Mouse (Mus musculus) stomach, embryonic 14.5 days (tissue): ENCODE data around the gene Cltc. TPM values are rescaled to one million over a fixed set of nuclear protein-coding genes. Genes with fewer than 3 reads are reported as not detected.

ENCODE experiments used
- ATAC-seq: fragments of 200-750 bp; cut with Nextera tagmentation; 2 replicates; pipeline ENCODE4 v1.8.0; 2017; ENCODE audit warnings: low read depth, moderate TSS enrichment; ENCODE audit not compliant: insufficient number of reproducible peaks, insufficient read depth, low FRiP score
- H3K27ac ChIP-seq: fragments of 300-500 bp; sonication (generic); 2 replicates; pipeline ENCODE4 v1.5.1; 2014; ENCODE audit warnings: mild to moderate bottlenecking, low read length, moderate library complexity, mixed read lengths
- H3K27me3 ChIP-seq: fragments of 300-500 bp; sonication (generic); 2 replicates; pipeline ENCODE4 v1.6.1; 2014; ENCODE audit warnings: low read length, control low read depth, mixed read lengths; ENCODE audit not compliant: control insufficient read depth, insufficient read depth
- H3K36me3 ChIP-seq: fragments of 300-500 bp; sonication (generic); 2 replicates; pipeline ENCODE4 v1.6.1; 2014; ENCODE audit warnings: mild to moderate bottlenecking, control low read depth, low read length, moderate library complexity, mixed read lengths; ENCODE audit not compliant: control insufficient read depth, insufficient read depth
- H3K4me1 ChIP-seq: fragments of 300-500 bp; sonication (generic); 2 replicates; pipeline ENCODE4 v1.6.1; 2014; ENCODE audit warnings: low read length, control low read depth, mixed read lengths; ENCODE audit not compliant: control insufficient read depth, insufficient read depth
- H3K4me2 ChIP-seq: fragments of 300-500 bp; sonication (generic); replicated peaks from 2 replicates; pipeline ENCODE4 v1.6.1; 2014; ENCODE audit warnings: low read depth, low read length, control low read depth
- H3K4me3 ChIP-seq: fragments of 300-500 bp; sonication (generic); 2 replicates; pipeline ENCODE4 v1.5.1; 2014; ENCODE audit warnings: low read depth, low read length, control low read depth
- H3K9ac ChIP-seq: fragments of 300-500 bp; sonication (generic); replicated peaks from 2 replicates; pipeline ENCODE4 v1.6.1; 2014; ENCODE audit warnings: low read depth, mild to moderate bottlenecking, control low read depth, low read length, moderate library complexity, mixed read lengths
- H3K9me3 ChIP-seq: fragments of 300-500 bp; sonication (generic); 2 replicates; pipeline ENCODE4 v1.6.1; 2016; ENCODE audit warnings: low read depth, low read length, control low read depth; ENCODE audit not compliant: control insufficient read depth
- WGBS: fragments of 180-500 bp; shearing (Covaris S2); extraction: QIAGEN DNeasy Blood & Tissue Kit; methylation state at CpG from one replicate; pipeline ENCODE4 v1.1.7; 2014; 5-methylcytosine and 5-hydroxymethylcytosine counted together
- polyA plus RNA-seq: library from polyadenylated mRNA; unstranded; fragments of >200 nt; fragmentation: Nextera tagmentation; extraction: Ambion mirVana; gene quantifications from 2 replicates; pipeline ENCODE4 v1.2.1, GENCODE M21; 2014

Cltc gene
- polyA plus RNA-seq, 1 experiment from 2014 or later: 175 TPM

DNA sequence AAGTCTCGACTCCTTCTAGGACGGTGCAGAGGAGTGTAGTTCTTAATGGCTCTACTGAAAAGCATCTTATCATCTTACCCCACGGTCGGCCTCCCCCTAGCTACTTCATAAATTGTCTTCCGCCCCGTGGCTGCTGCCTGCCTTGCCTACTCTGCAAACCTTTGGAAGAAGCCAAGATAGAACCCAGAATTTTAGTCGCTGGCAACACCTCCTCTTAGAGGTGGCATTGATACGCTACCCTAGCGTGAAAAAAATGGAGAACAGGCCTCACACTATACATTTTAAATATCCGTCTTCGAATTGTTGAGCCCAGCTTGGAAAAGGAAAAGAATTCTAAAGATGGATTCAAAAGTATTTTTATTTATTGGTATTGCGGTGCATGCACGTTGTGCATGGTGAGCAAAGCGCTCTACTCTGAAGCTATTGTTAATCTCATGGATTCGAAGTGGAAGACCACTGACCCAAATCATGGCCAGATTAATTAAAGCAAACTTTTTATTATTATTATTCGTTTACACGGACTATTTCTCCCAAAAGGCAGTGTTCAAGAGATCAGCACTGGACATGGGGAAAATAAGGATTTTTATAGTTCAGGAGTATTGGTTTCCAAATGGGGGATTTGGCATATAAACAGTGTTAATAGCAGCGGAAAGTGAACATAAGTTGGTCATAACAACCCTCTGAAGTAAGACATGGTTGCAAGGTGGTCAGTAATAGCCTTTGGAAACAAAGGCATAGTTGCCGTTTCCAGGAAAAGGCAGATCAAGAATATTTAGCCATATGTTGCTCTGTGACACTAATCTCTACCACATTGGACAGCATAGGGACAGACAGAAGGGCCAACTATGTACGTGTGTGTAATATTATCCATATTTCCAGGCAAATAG lies 73.0 kb downstream of the Cltc start:
- WGBS: 6% methylated on average over 20 of the region's 20 CpGs
- no peak for ATAC-seq
- peaks cover 17% of the 10 kb centered on the region; the same call in 1 of the 2 replicates for H3K4me1 ChIP-seq
- H3K9me3 ChIP-seq: no peaks in the 10 kb centered on the region
- H3K27me3 ChIP-seq: no peaks in the 10 kb centered on the region
- peaks cover 15% of the 10 kb centered on the region; the same call in 1 of the 2 replicates for H3K36me3 ChIP-seq
- H3K9ac ChIP-seq: peak overlapping the region; percentile 68
- peak overlapping the region; percentile 66 for H3K4me3 ChIP-seq
- peak overlapping the region; percentile 95 for H3K4me2 ChIP-seq
- peak overlapping the region; percentile 92 for H3K27ac ChIP-seq

DNA sequence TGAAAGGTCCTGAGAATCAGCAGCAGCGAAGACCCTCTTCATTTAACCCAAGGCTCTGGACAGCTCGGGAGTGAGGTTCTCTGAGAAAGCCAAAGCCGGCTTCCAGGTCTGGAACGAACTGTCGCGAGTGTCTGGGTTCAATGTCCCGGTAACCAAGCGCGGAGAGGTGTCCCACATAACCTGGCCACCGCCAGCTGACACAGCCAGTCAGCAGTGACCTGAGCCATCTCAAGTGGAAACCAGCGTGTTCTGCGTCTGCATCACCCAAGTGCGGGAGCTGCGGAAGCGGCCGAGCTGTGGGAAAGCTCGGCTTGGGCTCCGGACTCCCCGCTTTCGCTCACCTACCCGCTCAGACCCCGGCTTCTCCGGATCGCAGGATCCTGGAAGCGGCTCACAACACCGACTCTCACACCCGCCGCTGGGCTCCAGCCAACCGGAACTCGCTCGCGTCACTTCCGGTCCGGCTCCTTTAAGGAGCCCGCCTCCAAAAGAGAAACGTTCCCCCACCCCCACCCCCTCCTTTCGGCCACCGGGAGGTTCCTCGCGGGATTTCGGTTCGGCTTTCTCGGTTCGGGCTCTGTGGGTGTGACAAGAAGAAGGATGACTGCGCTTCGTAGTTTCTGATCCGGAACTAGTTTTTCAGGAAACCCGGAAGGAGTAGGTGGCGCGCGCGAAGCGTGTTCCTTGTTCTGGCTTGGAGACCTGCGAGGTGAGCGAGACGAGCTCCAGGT lies 73.8 kb downstream of the Cltc start, which contains the start of the genes Vmp1 and Ptrh2:
Gene Vmp1 (minus strand): TSS at position 442 of the 731 bp plus-strand sequence.
Gene Ptrh2 (plus strand): TSS at position 591 of the 731 bp plus-strand sequence.
- Histone ChIP-seq H3K9me3 (no peaks in the 10 kb centered on the region), H3K36me3 (peaks cover 11% of the 10 kb centered on the region; the same call in 1 of the 2 replicates), H3K9ac (peak within 1 kb of the TSS; percentile 68), H3K27ac (peak within 1 kb of the TSS; percentile 92), H3K4me3 (peak within 1 kb of the TSS; percentile 66), H3K4me2 (peak within 1 kb of the TSS; percentile 95), H3K27me3 (no peaks in the 10 kb centered on the region), H3K4me1 (peaks cover 17% of the 10 kb centered on the region; the same call in 1 of the 2 replicates)
- WGBS: under 1% methylated on average over 56 of the region's 56 CpGs
- peak; percentile 92 for ATAC-seq

DNA sequence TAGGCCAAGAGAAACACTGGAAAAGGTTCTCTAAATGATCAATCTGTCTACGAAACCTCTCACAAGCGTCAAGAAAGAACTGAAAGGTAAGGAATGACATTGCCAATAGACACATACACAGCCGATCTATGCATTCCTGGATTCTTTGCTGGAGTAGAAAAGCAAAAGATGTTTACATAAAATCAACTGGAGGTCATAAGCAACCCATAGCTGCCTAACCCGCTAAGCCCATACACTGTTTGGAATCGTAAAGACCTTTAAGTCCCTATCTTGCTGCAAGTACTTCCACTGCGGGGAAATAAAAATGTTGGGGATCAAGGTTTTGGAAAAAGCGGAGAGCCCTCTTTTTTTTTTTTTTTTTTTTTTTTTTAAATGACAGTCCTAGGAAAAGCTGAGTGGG lies 74.5 kb downstream of the Cltc start:
- WGBS: 26% methylated on average over 7 of the region's 7 CpGs

DNA sequence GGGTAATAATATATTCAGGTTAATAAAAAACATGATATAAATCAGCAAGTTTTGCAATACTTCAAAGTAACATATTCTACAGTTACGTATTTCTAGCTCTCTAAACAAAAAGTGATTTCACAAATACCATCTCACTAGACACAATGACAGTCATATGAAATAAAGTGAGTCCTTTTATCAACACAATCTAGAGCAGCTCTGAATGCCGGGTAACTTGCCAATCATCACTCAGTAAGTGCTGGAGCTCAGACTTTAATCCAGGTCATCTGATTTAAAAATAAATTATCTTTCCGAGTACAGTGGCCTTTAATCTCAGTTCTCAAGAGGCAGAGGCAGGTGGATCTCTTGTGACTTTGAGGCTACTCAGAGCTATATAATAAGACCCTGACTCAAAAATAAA lies 75.9 kb downstream of the Cltc start:
- H3K4me1 ChIP-seq: peaks cover 17% of the 10 kb centered on the region; the same call in 1 of the 2 replicates
- H3K36me3 ChIP-seq: no peaks in the 10 kb centered on the region
- H3K9me3 ChIP-seq: no peaks in the 10 kb centered on the region
- no peak for ATAC-seq
- no peak overlapping the region for H3K4me3 ChIP-seq
- 79% methylated on average over 3 of the region's 3 CpGs for WGBS
- H3K9ac ChIP-seq: no peak overlapping the region
- no peak overlapping the region for H3K27ac ChIP-seq
- no peak overlapping the region for H3K4me2 ChIP-seq
- no peaks in the 10 kb centered on the region for H3K27me3 ChIP-seq

More for the DNA sequence above, 74.5 kb downstream of the Cltc start:
- peak overlapping the region; percentile 68 for H3K9ac ChIP-seq
- H3K4me2 ChIP-seq: peak overlapping the region; percentile 57
- H3K4me3 ChIP-seq: peak overlapping the region; percentile 66
- no peaks in the 10 kb centered on the region for H3K9me3 ChIP-seq
- ATAC-seq: no peak
- no peaks in the 10 kb centered on the region for H3K27me3 ChIP-seq
- H3K36me3 ChIP-seq: peaks cover 6% of the 10 kb centered on the region; the same call in 1 of the 2 replicates
- peaks cover 17% of the 10 kb centered on the region; the same call in 1 of the 2 replicates for H3K4me1 ChIP-seq
- H3K27ac ChIP-seq: no peak overlapping the region

DNA sequence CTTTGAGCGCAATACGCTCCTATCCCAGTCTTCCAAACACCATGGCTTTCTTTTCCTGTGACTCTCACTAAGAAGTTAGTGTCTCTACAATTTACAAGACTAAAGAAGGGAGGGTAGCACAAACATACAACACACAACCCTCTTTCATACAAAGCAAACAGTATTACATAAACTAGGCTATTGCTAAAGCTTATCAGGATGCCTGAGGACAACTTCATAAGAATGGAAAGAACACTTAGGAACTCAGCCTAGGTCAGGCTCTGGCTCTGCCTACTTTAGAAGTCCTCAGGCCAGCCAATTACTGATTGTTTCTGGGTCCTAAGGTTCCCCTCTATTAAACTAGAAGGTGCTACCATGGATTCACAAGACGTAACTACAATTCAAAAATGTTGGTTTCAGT lies 76.6 kb downstream of the Cltc start:
- H3K4me3 ChIP-seq: no peak overlapping the region
- peaks cover 17% of the 10 kb centered on the region; the same call in 1 of the 2 replicates for H3K4me1 ChIP-seq
- ATAC-seq: no peak
- no peak overlapping the region for H3K27ac ChIP-seq
- no peaks in the 10 kb centered on the region for H3K36me3 ChIP-seq
- no peaks in the 10 kb centered on the region for H3K9me3 ChIP-seq
- H3K9ac ChIP-seq: no peak overlapping the region
- no peaks in the 10 kb centered on the region for H3K27me3 ChIP-seq
- H3K4me2 ChIP-seq: no peak overlapping the region
- 95% methylated on average over 3 of the region's 3 CpGs for WGBS

DNA sequence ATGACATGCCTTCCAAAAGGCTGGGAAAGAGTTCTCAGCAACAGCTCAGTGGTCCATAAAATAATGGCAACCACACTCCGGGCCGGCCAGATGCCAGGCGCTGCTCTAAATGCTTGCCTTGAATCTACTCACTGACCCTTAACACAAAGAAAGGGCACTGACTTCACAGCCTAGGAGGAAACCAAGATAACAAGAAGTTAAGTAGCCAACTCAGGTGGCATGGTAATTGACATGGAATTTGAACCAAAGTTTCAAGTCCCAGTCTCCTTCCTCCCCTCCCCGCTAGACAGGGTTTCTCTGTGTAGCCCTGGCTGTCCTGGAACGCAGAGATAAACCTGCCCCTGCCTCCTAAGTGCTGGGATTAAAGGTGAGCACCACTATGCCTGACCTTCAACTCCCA lies 78.4 kb downstream of the Cltc start:
- Histone ChIP-seq H3K4me3 (no peak overlapping the region), H3K36me3 (no peaks in the 10 kb centered on the region), H3K27me3 (no peaks in the 10 kb centered on the region), H3K4me1 (0 out of 2 replicates have a peak, but pooled peaks cover 7% of the 10 kb centered on the region), H3K9ac (no peak overlapping the region), H3K4me2 (no peak overlapping the region), H3K9me3 (no peaks in the 10 kb centered on the region), H3K27ac (no peak overlapping the region)
- no peak for ATAC-seq
- WGBS: 80% methylated on average over 5 of the region's 5 CpGs

DNA sequence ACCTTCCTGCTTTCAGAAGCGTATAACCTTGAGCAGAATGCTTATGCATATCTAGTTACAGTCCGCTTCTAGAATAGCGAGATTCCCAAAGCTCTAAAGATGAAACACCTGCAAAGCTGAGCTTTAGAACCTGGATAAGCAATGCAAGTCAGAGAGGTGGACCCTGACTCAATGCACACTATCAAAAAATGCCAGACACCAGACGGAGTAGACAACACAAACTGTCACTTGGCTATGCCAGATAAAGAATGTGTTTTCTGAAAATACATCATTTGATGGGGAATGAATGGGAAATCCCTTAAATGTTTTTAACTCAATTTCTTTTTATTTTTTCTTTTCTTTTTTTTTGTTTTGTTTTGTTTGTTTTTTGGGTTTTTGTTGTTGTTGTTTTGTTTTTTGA lies 81.8 kb downstream of the Cltc start:
- Histone ChIP-seq H3K4me2 (no peak overlapping the region), H3K27ac (no peak overlapping the region), H3K4me1 (no peaks in the 10 kb centered on the region), H3K27me3 (no peaks in the 10 kb centered on the region), H3K9me3 (no peaks in the 10 kb centered on the region), H3K9ac (no peak overlapping the region), H3K4me3 (no peak overlapping the region), H3K36me3 (no peaks in the 10 kb centered on the region)
- ATAC-seq: no peak
- 84% methylated on average over 4 of the region's 4 CpGs for WGBS

DNA sequence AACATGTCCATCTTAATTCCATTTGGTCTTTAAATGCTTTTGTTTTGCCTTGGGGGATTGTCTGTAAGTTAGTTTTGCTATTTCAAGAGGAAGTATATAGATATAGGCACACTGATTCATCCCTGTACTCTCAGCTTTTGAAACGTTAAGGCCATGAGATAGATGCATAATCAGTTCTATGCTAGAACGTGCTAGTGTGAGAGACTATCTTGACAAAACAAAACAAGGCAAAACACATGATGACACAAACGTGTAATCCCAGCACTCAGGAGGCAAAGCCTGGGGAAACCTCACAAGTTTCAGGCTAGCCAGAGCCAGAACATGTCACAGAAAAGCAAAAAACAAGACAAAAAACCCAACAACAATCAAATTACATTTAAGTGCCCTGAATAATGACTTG lies 84.6 kb downstream of the Cltc start:
- no peak overlapping the region for H3K27ac ChIP-seq
- no peaks in the 10 kb centered on the region for H3K4me1 ChIP-seq
- WGBS: 80% methylated on average over 3 of the region's 3 CpGs
- ATAC-seq: no peak
- no peaks in the 10 kb centered on the region for H3K9me3 ChIP-seq
- H3K9ac ChIP-seq: no peak overlapping the region
- no peaks in the 10 kb centered on the region for H3K36me3 ChIP-seq
- no peak overlapping the region for H3K4me3 ChIP-seq
- H3K4me2 ChIP-seq: no peak overlapping the region
- no peaks in the 10 kb centered on the region for H3K27me3 ChIP-seq
